Mouse (Mus musculus) midbrain, postnatal 0 days (tissue): Measurements from ENCODE around the gene Pak3. TPM values are rescaled to one million over a fixed set of nuclear protein-coding genes. Genes with fewer than 3 reads are reported as not detected.

Experiments used
- ATAC-seq: fragments of 200-750 bp; cut with Nextera tagmentation; 2 replicates; pipeline ENCODE4 v1.8.0; 2017; ENCODE audit warnings: moderate number of reproducible peaks, mild to moderate bottlenecking, moderate TSS enrichment, moderate library complexity; ENCODE audit not compliant: low FRiP score
- DNase-seq: peaks from one replicate; pipeline ENCODE4 v3.0.0-alpha.2; 2015; ENCODE audit warnings: low spot score
- H3K27ac ChIP-seq: fragments of 300-500 bp; sonication (generic); 2 replicates; pipeline ENCODE4 v1.5.1; 2014; ENCODE audit warnings: low read depth, mild to moderate bottlenecking, low read length, mixed read lengths
- H3K27me3 ChIP-seq: fragments of 300-500 bp; sonication (generic); 2 replicates; pipeline ENCODE4 v1.6.1; 2014; ENCODE audit warnings: low read length, control low read depth, mixed read lengths; ENCODE audit not compliant: insufficient read depth
- H3K36me3 ChIP-seq: fragments of 300-500 bp; sonication (generic); 2 replicates; pipeline ENCODE4 v1.6.1; 2014; ENCODE audit warnings: low read length, control low read depth, mixed read lengths; ENCODE audit not compliant: insufficient read depth
- H3K4me1 ChIP-seq: fragments of 300-500 bp; sonication (generic); 2 replicates; pipeline ENCODE4 v1.6.1; 2014; ENCODE audit warnings: mild to moderate bottlenecking, control low read depth, antibody characterized with exemption, low read length, mixed read lengths; ENCODE audit not compliant: insufficient read depth
- H3K4me2 ChIP-seq: fragments of 300-500 bp; sonication (generic); 2 replicates; pipeline ENCODE4 v1.6.1; 2014; ENCODE audit warnings: low read depth, mild to moderate bottlenecking, low read length, mixed read lengths; ENCODE audit not compliant: poor library complexity, severe bottlenecking
- H3K4me3 ChIP-seq: fragments of 300-500 bp; sonication (generic); 2 replicates; pipeline ENCODE4 v1.5.1; 2014; ENCODE audit warnings: low read depth, mild to moderate bottlenecking, low read length, moderate library complexity
- H3K9ac ChIP-seq: fragments of 300-500 bp; sonication (generic); replicated peaks from 2 replicates; pipeline ENCODE4 v1.6.1; 2014; ENCODE audit warnings: mild to moderate bottlenecking, low read length, moderate library complexity, mixed read lengths; ENCODE audit not compliant: poor library complexity, severe bottlenecking
- H3K9me3 ChIP-seq: fragments of 300-500 bp; sonication (generic); 2 replicates; pipeline ENCODE4 v1.6.1; 2016; ENCODE audit warnings: low read length, control low read depth
- CTCF ChIP-seq: IDR thresholded peaks from 2 replicates; pipeline ENCODE4 v1.5.1; 2016; ENCODE audit warnings: antibody characterized with exemption, mild to moderate bottlenecking
- WGBS: fragments of 180-500 bp; shearing (Covaris S2); extraction: QIAGEN DNeasy Blood & Tissue Kit; methylation state at CpG from one replicate; pipeline ENCODE4 v1.1.7; 2014; 5-methylcytosine and 5-hydroxymethylcytosine counted together
- microRNA-seq: library from miRNA; unstranded; fragments of <30 nt; microRNA quantifications from one replicate; pipeline ENCODE4, GENCODE M21; 2016; ENCODE audit warnings: borderline number of aligned reads
- polyA plus RNA-seq: library from polyadenylated mRNA; unstranded; fragments of >200 nt; fragmentation: Nextera tagmentation; extraction: Ambion mirVana; gene quantifications from 2 replicates; pipeline ENCODE4 v1.2.1, GENCODE M21; 2015
- total RNA-seq: library from RNA; depleted of rRNA; stranded (reverse); fragments of >200 nt; gene quantifications from 2 replicates; pipeline ENCODE4 v1.2.3, GENCODE M21; 2014; rRNA removed

Pak3 gene
- total and polyA plus RNA-seq, 2 experiments from 2014 or later, result 286 to 348 TPM

- H3K4me1 ChIP-seq, result no peaks in the 10 kb centered on the region
- no peaks in the 10 kb centered on the region for H3K36me3 ChIP-seq
- H3K27me3 ChIP-seq, result no peaks in the 10 kb centered on the region
- H3K4me3 ChIP-seq, result no peak overlapping the region
- no peak overlapping the region for H3K27ac ChIP-seq
- ATAC-seq (no peak), DNase-seq (no peak)
- no peak overlapping the region for H3K9ac ChIP-seq
- no peak for TF ChIP-seq CTCF
- WGBS, result 76% methylated on average over 3 of the region's 3 CpGs
- no peak overlapping the region for H3K4me2 ChIP-seq
- no peaks in the 10 kb centered on the region for H3K9me3 ChIP-seq
Observed at GRCm38 (mm10) chrX:143846637-143847036, 328.2 kb downstream of the Pak3 start.

Small RNA genes lying within 50 kb of the gene (microRNA-seq; reads per million reads assigned to microRNA genes)
- gene Gm47298, result not detected

Other genes with a start within 250 kb of the Pak3 start
- 3.5 TPM in 2 replicates for gene Chrdl1, start 124.3 kb upstream of the Pak3 start, total RNA-seq
- 2.3 and 2.9 TPM in 2 replicates for gene Chrdl1, start 124.3 kb upstream of the Pak3 start, polyA plus RNA-seq